Comparison of ENCODE assay signal across 13 mouse cellular contexts in genomic region chr2:115858246-115858645, GRCm38 (mm10).
DNase-seq lines count a peak whose midpoint lies in the region; ATAC-seq and TF ChIP-seq lines count a peak whose summit lies in the region.
"Had no signal": no experiment of that assay in that cellular context is flagged by ENCODE, and none has a peak within 500 bp of the region (broad histone marks: within the 10 kb centered on the region; RNA-seq: fewer than 3 reads in every experiment).

No protein-coding gene starts in this region.

- peak overlapping the region; percentile 70; the same call in 1 of the 2 replicates for H3K4me2 ChIP-seq in heart, embryonic 16.5 days (ENCODE audit: low read depth, low read length)
- no peak overlapping the region for H3K4me2 ChIP-seq in midbrain, postnatal 0 days (ENCODE audit: low read depth, low read length, poor library complexity, severe bottlenecking)

- no peak overlapping the region for H3K4me3 ChIP-seq in heart, embryonic 16.5 days (ENCODE audit: low read length)
- peak overlapping the region; percentile 52 for H3K4me3 ChIP-seq in hindbrain, embryonic 10.5 days
- H3K4me3 ChIP-seq in midbrain, postnatal 0 days (ENCODE audit: low read depth, low read length) = no peak overlapping the region
- H3K4me3 ChIP-seq: erythroblast, embryonic 14.5 days had no signal

- no peaks in the 10 kb centered on the region for H3K9me3 ChIP-seq in heart, embryonic 16.5 days (replicated peaks; ENCODE audit: control insufficient read depth, low read length)
- H3K9me3 ChIP-seq in hindbrain, embryonic 10.5 days = no peaks in the 10 kb centered on the region
- no peaks in the 10 kb centered on the region for H3K9me3 ChIP-seq in midbrain, postnatal 0 days (ENCODE audit: low read length)

- H3K9ac ChIP-seq in heart, embryonic 16.5 days (ENCODE audit: low read length) = no peak overlapping the region
- H3K9ac ChIP-seq in midbrain, postnatal 0 days (replicated peaks; ENCODE audit: low read length, poor library complexity, severe bottlenecking) = no peak overlapping the region

- no peak for TF ChIP-seq CTCF in midbrain, postnatal 0 days (IDR thresholded peaks at IDR 0.05)

- DNase-seq in heart, adult 18-20 months = no peak
- DNase-seq in embryo, embryonic 9.5 days (ENCODE audit: extremely low spot score) = peak; percentile 47
- DNase-seq in hindbrain, embryonic 10.5 days (ENCODE audit: low spot score) = peak; percentile 44
- no peak for DNase-seq in midbrain, postnatal 0 days (ENCODE audit: low spot score)
- DNase-seq in ovary, postnatal 36 days (ENCODE audit: low spot score) = no peak
- DNase-seq in adrenal gland, adult 8-10 months = no peak
- DNase-seq in left cerebral cortex, adult 8-10 months (ENCODE audit: low spot score in 2 of 2) = no peak
- DNase-seq: cerebellum, adult 11 months; lung, postnatal 4 days; thymus, adult 18-20 months had no signal

- peaks cover 17% of the 10 kb centered on the region for H3K4me1 ChIP-seq in heart, embryonic 16.5 days (ENCODE audit: control insufficient read depth, insufficient read depth, low read length)
- peaks cover 74% of the 10 kb centered on the region for H3K4me1 ChIP-seq in hindbrain, embryonic 10.5 days (replicated peaks)
- no peaks in the 10 kb centered on the region for H3K4me1 ChIP-seq in midbrain, postnatal 0 days (ENCODE audit: insufficient read depth, low read length)

- H3K36me3 ChIP-seq in heart, embryonic 16.5 days (ENCODE audit: control insufficient read depth, insufficient read depth) = 0 out of 2 replicates have a peak, but pooled peaks cover under 1% of the 10 kb centered on the region
- H3K36me3 ChIP-seq in hindbrain, embryonic 10.5 days = peaks cover under 1% of the 10 kb centered on the region
- no peaks in the 10 kb centered on the region for H3K36me3 ChIP-seq in midbrain, postnatal 0 days (ENCODE audit: insufficient read depth, low read length)

- WGBS in heart, embryonic 16.5 days = 41% methylated on average over 8 of the region's 8 CpGs
- 2% methylated on average over 8 of the region's 8 CpGs for WGBS in hindbrain, embryonic 10.5 days
- WGBS in midbrain, postnatal 0 days = 17% methylated on average over 8 of the region's 8 CpGs

- no peak overlapping the region for H3K27ac ChIP-seq in heart, embryonic 16.5 days (ENCODE audit: low read length)
- peak overlapping the region; percentile 93 for H3K27ac ChIP-seq in hindbrain, embryonic 10.5 days
- 0 out of 2 replicates have a peak overlapping the region, but pooled peaks have one; percentile 21 for H3K27ac ChIP-seq in midbrain, postnatal 0 days (ENCODE audit: low read depth, low read length)

- ATAC-seq in heart, embryonic 16.5 days (replicated peaks; ENCODE audit: extremely low read depth, insufficient read depth, low FRiP score) = no peak
- no peak for ATAC-seq in midbrain, postnatal 0 days (ENCODE audit: low FRiP score)
- ATAC-seq: activated CD4-positive, CD25-positive, alpha-beta regulatory T cell, adult 4 months had no signal

- peaks cover 7% of the 10 kb centered on the region for H3K27me3 ChIP-seq in heart, embryonic 16.5 days (ENCODE audit: control insufficient read depth, insufficient read depth, low read length)
- H3K27me3 ChIP-seq in hindbrain, embryonic 10.5 days (ENCODE audit: insufficient read depth, poor library complexity, severe bottlenecking) = peaks cover 59% of the 10 kb centered on the region
- H3K27me3 ChIP-seq in midbrain, postnatal 0 days (ENCODE audit: insufficient read depth, low read length) = peaks cover 20% of the 10 kb centered on the region

Comparison
In these comparisons a context has a peak if more than half of its experiments do, and no peak if none do; other contexts are left out.
1. DNase-seq: peak in embryo, embryonic 9.5 days (single experiment) and hindbrain, embryonic 10.5 days (single experiment); none in heart, adult 18-20 months (0 of 2), midbrain, postnatal 0 days (single experiment), ovary, postnatal 36 days (single experiment), adrenal gland, adult 8-10 months (single experiment) and left cerebral cortex, adult 8-10 months (0 of 2).